Mouse (Mus musculus) hindbrain, postnatal 0 days (tissue): ENCODE measurements around the gene Cd274. TPM values are rescaled to one million over a fixed set of nuclear protein-coding genes. Genes with fewer than 3 reads are reported as not detected.

Experiments used
- ATAC-seq: fragments of 200-750 bp; cut with Nextera tagmentation; 2 replicates; pipeline ENCODE4 v1.8.0; 2017; ENCODE audit warnings: mild to moderate bottlenecking, moderate TSS enrichment, moderate library complexity
- DNase-seq: peaks from one replicate; pipeline ENCODE4 v3.0.0-alpha.2; 2015; ENCODE audit warnings: low spot score
- H3K27ac ChIP-seq: fragments of 300-500 bp; sonication (generic); 2 replicates; pipeline ENCODE4 v1.5.1; 2014; ENCODE audit warnings: mild to moderate bottlenecking
- H3K27me3 ChIP-seq: fragments of 300-500 bp; sonication (generic); 2 replicates; pipeline ENCODE4 v1.6.1; 2014; ENCODE audit warnings: low read length, mixed read lengths; ENCODE audit not compliant: insufficient read depth
- H3K36me3 ChIP-seq: fragments of 300-500 bp; sonication (generic); 2 replicates; pipeline ENCODE4 v1.6.1; 2014; ENCODE audit warnings: low read length, mixed read lengths; ENCODE audit not compliant: insufficient read depth
- H3K4me1 ChIP-seq: fragments of 300-500 bp; sonication (generic); 2 replicates; pipeline ENCODE4 v1.6.1; 2014; ENCODE audit warnings: antibody characterized with exemption, low read length, mixed read lengths; ENCODE audit not compliant: insufficient read depth
- H3K4me2 ChIP-seq: fragments of 300-500 bp; sonication (generic); 2 replicates; pipeline ENCODE4 v1.6.1; 2014; ENCODE audit warnings: low read depth, mild to moderate bottlenecking, low read length, moderate library complexity, mixed read lengths
- H3K4me3 ChIP-seq: fragments of 300-500 bp; sonication (generic); 2 replicates; pipeline ENCODE4 v1.5.1; 2014; ENCODE audit warnings: low read length
- H3K9ac ChIP-seq: fragments of 300-500 bp; sonication (generic); replicated peaks from 2 replicates; pipeline ENCODE4 v1.6.1; 2014; ENCODE audit warnings: mild to moderate bottlenecking, low read length, moderate library complexity, mixed read lengths
- H3K9me3 ChIP-seq: fragments of 300-500 bp; sonication (generic); 2 replicates; pipeline ENCODE4 v1.6.1; 2016; ENCODE audit warnings: low read length, mixed read lengths
- CTCF ChIP-seq: IDR thresholded peaks from 2 replicates; pipeline ENCODE4 v1.5.1; 2016; ENCODE audit warnings: antibody characterized with exemption, control low read depth, low read depth
- WGBS: fragments of 180-500 bp; shearing (Covaris S2); extraction: QIAGEN DNeasy Blood & Tissue Kit; methylation state at CpG from one replicate; pipeline ENCODE4 v1.1.7; 2014; 5-methylcytosine and 5-hydroxymethylcytosine counted together
- polyA plus RNA-seq: library from polyadenylated mRNA; unstranded; fragments of >200 nt; fragmentation: Nextera tagmentation; extraction: Ambion mirVana; gene quantifications from 2 replicates; pipeline ENCODE4 v1.2.1, GENCODE M21; 2015
- total RNA-seq: library from RNA; depleted of rRNA; stranded (reverse); fragments of >200 nt; gene quantifications from 2 replicates; pipeline ENCODE4 v1.2.3, GENCODE M21; 2014

The Cd274 gene
- total and polyA plus RNA-seq, 2 experiments from 2014 or later, result 0.16 to 0.24 TPM

DNA sequence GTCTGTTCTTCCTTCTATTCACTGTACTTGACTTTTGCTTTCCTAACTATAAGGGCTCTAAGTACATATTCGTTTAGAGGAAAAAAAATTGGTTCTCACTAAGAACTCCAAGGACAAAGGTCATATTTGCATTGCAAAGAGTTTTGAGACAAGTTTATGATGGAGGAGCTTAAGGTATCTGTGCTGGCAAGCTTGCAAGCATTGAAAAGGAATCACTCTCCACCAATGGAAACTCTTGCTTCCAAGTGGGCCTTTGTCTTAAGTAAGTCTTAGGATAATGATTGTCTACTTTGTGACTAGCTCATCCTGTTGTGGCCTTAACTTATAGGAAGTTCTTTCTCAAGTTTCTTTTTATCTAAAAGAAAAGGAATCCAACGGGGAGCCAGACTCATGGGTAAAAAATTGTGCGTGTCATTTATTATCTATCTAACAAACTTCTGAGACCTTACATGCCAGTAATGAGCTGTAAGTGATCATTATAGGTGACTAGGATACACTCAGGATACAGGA, 49.2 kb downstream of the Cd274 start:
- no peaks in the 10 kb centered on the region for H3K36me3 ChIP-seq
- WGBS, result 78% methylated on average over 3 of the region's 3 CpGs

DNA sequence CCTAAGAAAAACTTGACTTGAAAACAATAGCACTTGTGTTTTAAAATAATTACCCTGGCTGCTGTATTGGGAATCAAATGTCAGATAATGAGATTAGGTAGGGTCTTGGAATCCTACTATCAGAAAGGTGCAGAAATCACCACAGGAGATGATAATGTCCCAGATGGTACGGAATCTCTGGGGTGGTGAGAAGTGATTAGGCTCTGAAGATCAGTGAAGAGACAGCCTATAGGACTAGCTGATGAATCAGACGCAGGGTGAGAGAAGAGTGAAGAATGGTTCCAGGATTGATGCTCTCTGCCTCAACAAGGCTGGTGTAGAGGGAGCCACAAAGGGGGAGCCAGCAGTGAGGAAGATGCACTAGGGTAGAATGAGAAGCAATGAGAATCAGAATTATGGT, 49.9 kb downstream of the Cd274 start:
- 63% methylated on average over 2 of the region's 2 CpGs for WGBS
- no peak for TF ChIP-seq CTCF
- H3K36me3 ChIP-seq, result no peaks in the 10 kb centered on the region
- no peaks in the 10 kb centered on the region for H3K4me1 ChIP-seq
- no peaks in the 10 kb centered on the region for H3K27me3 ChIP-seq
- no peak overlapping the region for H3K27ac ChIP-seq
- ATAC-seq (no peak), DNase-seq (no peak)
- H3K9ac ChIP-seq, result no peak overlapping the region
- no peaks in the 10 kb centered on the region for H3K9me3 ChIP-seq
- no peak overlapping the region for H3K4me3 ChIP-seq
- no peak overlapping the region for H3K4me2 ChIP-seq

More for the DNA sequence above, 49.2 kb downstream of the Cd274 start:
- Histone ChIP-seq H3K9me3 (no peaks in the 10 kb centered on the region), H3K4me3 (no peak overlapping the region), H3K9ac (no peak overlapping the region), H3K4me1 (no peaks in the 10 kb centered on the region), H3K27ac (no peak overlapping the region), H3K4me2 (no peak overlapping the region), H3K27me3 (no peaks in the 10 kb centered on the region)
- no peak for DNase-seq
- TF ChIP-seq CTCF, result no peak
- no peak for ATAC-seq

DNA sequence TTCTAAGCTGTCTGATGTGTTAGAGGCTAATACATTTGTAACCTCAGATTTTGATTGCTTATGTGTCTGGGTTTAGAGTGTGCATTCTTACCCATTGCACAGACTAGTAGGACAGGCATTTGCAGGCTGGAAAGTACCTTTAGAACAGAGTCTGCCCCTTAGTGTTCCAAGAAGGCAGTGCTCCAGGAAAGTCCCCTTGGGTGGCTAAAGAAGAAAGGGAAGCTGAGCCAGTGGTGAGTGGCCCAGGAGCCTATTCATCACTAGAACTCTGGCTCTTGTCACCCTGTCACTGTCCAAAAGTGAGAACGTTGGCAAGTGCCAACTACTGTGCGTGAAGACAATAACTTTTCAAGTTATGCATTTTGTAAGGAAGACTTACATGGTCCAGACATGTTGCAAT, 50.6 kb downstream of the Cd274 start:
- no peaks in the 10 kb centered on the region for H3K36me3 ChIP-seq
- 53% methylated on average over 2 of the region's 2 CpGs for WGBS
- TF ChIP-seq CTCF, result no peak
- H3K4me3 ChIP-seq, result no peak overlapping the region
- H3K27ac ChIP-seq, result no peak overlapping the region
- H3K4me1 ChIP-seq, result no peaks in the 10 kb centered on the region
- no peaks in the 10 kb centered on the region for H3K27me3 ChIP-seq
- H3K4me2 ChIP-seq, result no peak overlapping the region
- ATAC-seq, result no peak
- DNase-seq, result no peak
- no peak overlapping the region for H3K9ac ChIP-seq
- H3K9me3 ChIP-seq, result no peaks in the 10 kb centered on the region

DNA sequence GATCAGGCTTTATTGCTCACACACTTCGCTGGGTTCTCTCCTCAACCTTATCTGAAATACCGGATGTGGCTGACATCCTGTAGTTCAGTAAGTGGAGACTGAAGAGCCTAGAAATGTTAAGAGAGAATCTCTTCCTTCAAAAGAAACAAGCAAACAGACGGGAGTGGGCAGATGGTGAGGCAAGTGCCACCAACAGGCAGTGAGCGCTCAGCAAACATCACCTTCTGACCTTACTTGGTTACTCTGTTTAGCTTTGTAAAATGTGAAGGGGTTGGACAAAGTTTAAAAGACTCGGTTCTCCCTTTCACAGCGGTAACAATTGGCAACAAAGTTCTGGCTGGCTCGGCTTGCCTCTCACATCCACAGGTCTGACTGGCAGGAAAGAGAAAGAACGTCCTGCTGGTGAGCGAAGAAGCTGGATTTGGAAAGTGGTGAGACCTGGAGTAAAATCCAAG, 51.4 kb downstream of the Cd274 start:
- ATAC-seq (no peak), DNase-seq (no peak)
- Histone ChIP-seq H3K27ac (no peak overlapping the region), H3K9me3 (no peaks in the 10 kb centered on the region), H3K4me1 (no peaks in the 10 kb centered on the region), H3K4me3 (no peak overlapping the region), H3K9ac (no peak overlapping the region), H3K36me3 (no peaks in the 10 kb centered on the region), H3K4me2 (no peak overlapping the region), H3K27me3 (no peaks in the 10 kb centered on the region)
- TF ChIP-seq CTCF, result no peak
- WGBS, result 32% methylated on average over 9 of the region's 9 CpGs

DNA sequence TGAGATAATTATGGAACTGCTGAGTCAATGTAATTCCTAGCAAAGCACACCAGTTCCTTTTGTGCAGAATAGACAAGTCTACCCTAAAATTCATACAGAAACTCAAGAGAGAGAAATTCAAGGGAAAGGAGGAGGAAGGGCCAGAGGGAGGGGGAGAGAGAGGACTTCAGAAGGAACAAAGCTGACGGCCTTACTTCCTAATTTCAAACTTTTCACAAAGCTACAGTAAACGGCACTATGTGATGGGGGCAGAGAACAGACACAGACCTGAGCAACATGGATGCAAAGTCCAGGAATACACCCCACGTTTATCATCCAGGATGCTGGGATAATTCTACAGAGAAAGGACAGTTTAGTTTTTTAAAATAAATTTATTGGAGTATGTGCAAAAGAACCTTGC, 52.3 kb downstream of the Cd274 start:
- H3K27ac ChIP-seq, result no peak overlapping the region
- DNase-seq, result no peak
- H3K27me3 ChIP-seq, result no peaks in the 10 kb centered on the region
- H3K4me2 ChIP-seq, result no peak overlapping the region
- H3K36me3 ChIP-seq, result no peaks in the 10 kb centered on the region
- no peak for TF ChIP-seq CTCF
- H3K9me3 ChIP-seq, result no peaks in the 10 kb centered on the region
- H3K4me3 ChIP-seq, result no peak overlapping the region
- H3K9ac ChIP-seq, result no peak overlapping the region
- ATAC-seq, result no peak
- 70% methylated on average over 3 of the region's 3 CpGs for WGBS
- no peaks in the 10 kb centered on the region for H3K4me1 ChIP-seq

DNA sequence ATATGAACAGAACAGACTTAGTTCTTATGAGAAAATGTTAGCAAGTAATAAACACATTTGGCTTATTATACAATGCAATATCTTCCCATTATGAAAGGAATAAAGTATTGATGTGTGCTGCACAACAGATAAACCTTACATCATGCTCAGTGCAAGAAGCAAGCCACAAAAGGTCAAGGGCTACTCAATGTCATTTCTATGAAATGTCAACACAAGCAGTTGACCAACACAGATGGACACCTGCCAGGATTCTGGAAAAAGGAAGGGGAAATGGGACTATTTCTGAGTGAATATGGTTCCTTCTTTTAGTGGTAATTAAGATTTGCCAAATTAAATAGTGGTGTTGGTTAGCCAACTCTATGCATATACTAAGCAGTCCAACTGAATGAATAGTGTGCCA, 52.7 kb downstream of the Cd274 start:
- DNase-seq, result no peak
- Histone ChIP-seq H3K36me3 (no peaks in the 10 kb centered on the region), H3K4me1 (no peaks in the 10 kb centered on the region), H3K4me3 (no peak overlapping the region), H3K9ac (no peak overlapping the region), H3K27ac (no peak overlapping the region), H3K4me2 (no peak overlapping the region), H3K27me3 (no peaks in the 10 kb centered on the region), H3K9me3 (no peaks in the 10 kb centered on the region)
- ATAC-seq, result no peak
- no peak for TF ChIP-seq CTCF

DNA sequence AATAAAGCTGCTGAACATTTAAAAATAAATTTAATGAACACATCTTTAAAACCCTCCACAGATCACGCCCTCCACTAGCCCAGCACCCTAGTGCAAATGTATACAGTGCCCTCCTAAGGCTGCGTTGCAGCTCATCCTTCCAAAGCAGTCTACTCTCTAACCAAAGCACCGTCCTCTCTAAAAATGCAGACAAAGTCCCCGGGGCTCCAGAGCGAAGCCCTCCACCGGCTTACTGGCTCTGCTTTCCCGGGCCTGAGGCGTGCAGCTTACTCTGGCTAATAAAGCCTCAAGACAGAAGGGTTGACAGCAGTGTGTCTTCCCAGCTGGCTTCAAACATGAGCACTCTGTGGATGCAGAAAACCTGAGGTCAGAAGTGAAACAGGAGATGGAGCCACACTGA, 53.1 kb downstream of the Cd274 start:
- Histone ChIP-seq H3K4me3 (no peak overlapping the region), H3K9me3 (no peaks in the 10 kb centered on the region), H3K27me3 (no peaks in the 10 kb centered on the region), H3K27ac (no peak overlapping the region; the same call in 1 of the 2 replicates), H3K9ac (no peak overlapping the region), H3K4me2 (no peak overlapping the region), H3K4me1 (no peaks in the 10 kb centered on the region), H3K36me3 (no peaks in the 10 kb centered on the region)
- DNase-seq (no peak), ATAC-seq (no peak)
- WGBS, result 70% methylated on average over 8 of the region's 8 CpGs
- TF ChIP-seq CTCF, result no peak
